ENCODE assay signal across 26 mouse cellular contexts in genomic region chr15:25018937-25019336, GRCm38 (mm10).
DNase-seq lines count a peak whose midpoint lies in the region; ATAC-seq and TF ChIP-seq lines count a peak whose summit lies in the region.
"Had no signal": no experiment of that assay in that cellular context is flagged by ENCODE, and none has a peak within 500 bp of the region (broad histone marks: within the 10 kb centered on the region; RNA-seq: fewer than 3 reads in every experiment).

No protein-coding gene starts in this region.

- no peaks in the 10 kb centered on the region for H3K36me3 ChIP-seq in forebrain, embryonic 15.5 days
- H3K36me3 ChIP-seq in hindbrain, embryonic 14.5 days (replicated peaks; ENCODE audit: control insufficient read depth, insufficient read depth) = no peaks in the 10 kb centered on the region
- H3K36me3 ChIP-seq in midbrain, embryonic 16.5 days (ENCODE audit: control insufficient read depth, insufficient read depth, low read length) = no peaks in the 10 kb centered on the region
- H3K36me3 ChIP-seq: embryonic facial prominence, embryonic 10.5 days; G1E; intestine, embryonic 15.5 days; limb, embryonic 15.5 days; lung, embryonic 15.5 days had no signal

- H3K27ac ChIP-seq in layer of hippocampus, adult 2 months = peak overlapping the region; percentile 92
- H3K27ac ChIP-seq in forebrain, embryonic 15.5 days (replicated peaks) = peak overlapping the region; percentile 76
- peak overlapping the region; percentile 90 for H3K27ac ChIP-seq in hindbrain, embryonic 14.5 days
- H3K27ac ChIP-seq in midbrain, embryonic 16.5 days (ENCODE audit: low read length) = peak overlapping the region; percentile 90
- H3K27ac ChIP-seq: embryonic facial prominence, embryonic 10.5 days; heart, adult 2 months; intestine, embryonic 15.5 days; limb, embryonic 15.5 days; liver, embryonic 14.5 days; lung, embryonic 15.5 days had no signal

- peaks cover 17% of the 10 kb centered on the region for H3K4me1 ChIP-seq in forebrain, embryonic 15.5 days
- peaks cover 24% of the 10 kb centered on the region for H3K4me1 ChIP-seq in hindbrain, embryonic 14.5 days (replicated peaks; ENCODE audit: control insufficient read depth, insufficient read depth, low read length)
- peaks cover 29% of the 10 kb centered on the region for H3K4me1 ChIP-seq in midbrain, embryonic 16.5 days (ENCODE audit: control insufficient read depth, insufficient read depth, low read length)
- H3K4me1 ChIP-seq: intestine, embryonic 15.5 days; limb, embryonic 15.5 days; lung, embryonic 15.5 days; megakaryocyte, embryonic 14.5 days had no signal

- H3K4me2 ChIP-seq in forebrain, embryonic 15.5 days (replicated peaks) = peak overlapping the region; percentile 11
- H3K4me2 ChIP-seq in hindbrain, embryonic 14.5 days (replicated peaks) = peak overlapping the region; percentile 31
- peak overlapping the region; percentile 49; the same call in 1 of the 2 replicates for H3K4me2 ChIP-seq in midbrain, embryonic 16.5 days (ENCODE audit: low read length)
- H3K4me2 ChIP-seq: intestine, embryonic 15.5 days; limb, embryonic 15.5 days; lung, embryonic 15.5 days had no signal

- ATAC-seq in forebrain, embryonic 15.5 days (replicated peaks) = peak; percentile 44; the same call in 1 of the 2 replicates
- no peak for ATAC-seq in hindbrain, embryonic 14.5 days (ENCODE audit: low FRiP score)
- peak; percentile 57; the same call in 1 of the 2 replicates for ATAC-seq in midbrain, embryonic 16.5 days
- ATAC-seq: intestine, embryonic 15.5 days; Patski had no signal

- H3K9me3 ChIP-seq in forebrain, embryonic 15.5 days = no peaks in the 10 kb centered on the region
- H3K9me3 ChIP-seq in hindbrain, embryonic 14.5 days (ENCODE audit: control insufficient read depth, low read length) = no peaks in the 10 kb centered on the region
- no peaks in the 10 kb centered on the region for H3K9me3 ChIP-seq in midbrain, embryonic 16.5 days (replicated peaks; ENCODE audit: control insufficient read depth, low read length, poor library complexity, severe bottlenecking)
- H3K9me3 ChIP-seq: embryonic facial prominence, embryonic 10.5 days; G1E; intestine, embryonic 15.5 days; limb, embryonic 15.5 days; lung, embryonic 15.5 days had no signal

- DNase-seq in layer of hippocampus, adult 2 months (ENCODE audit: low spot score in 2 of 2) = no peak
- no peak for DNase-seq in layer of hippocampus, adult 8-10 months (ENCODE audit: low spot score in 2 of 2)
- DNase-seq in hindbrain, embryonic 14.5 days (ENCODE audit: low spot score) = no peak
- DNase-seq in thymus, adult 18-20 months = no peak
- DNase-seq in cerebellum, postnatal 10 days = no peak
- DNase-seq in gastrocnemius, adult 18-20 months (ENCODE audit: low spot score) = no peak
- DNase-seq: B cell, adult 2 months; cerebellum, adult 11 months; gastrocnemius, postnatal 36 days; heart, adult 2 months; heart, postnatal 4 days; kidney, adult 9 months; kidney, postnatal 14 days; lung, postnatal 36 days; thymus, postnatal 14 days had no signal

- H3K9ac ChIP-seq in forebrain, embryonic 15.5 days (replicated peaks) = no peak overlapping the region
- H3K9ac ChIP-seq in hindbrain, embryonic 14.5 days = peak overlapping the region; percentile 20; the same call in 1 of the 2 replicates
- H3K9ac ChIP-seq in midbrain, embryonic 16.5 days (ENCODE audit: low read depth, low read length) = no peak overlapping the region
- H3K9ac ChIP-seq: intestine, embryonic 15.5 days; limb, embryonic 15.5 days; liver, embryonic 14.5 days; lung, embryonic 15.5 days had no signal

- no peak for TF ChIP-seq CTCF in layer of hippocampus, adult 2 months (conservative IDR thresholded peaks at IDR 0.05)

- H3K27me3 ChIP-seq in forebrain, embryonic 15.5 days = no peaks in the 10 kb centered on the region
- no peaks in the 10 kb centered on the region for H3K27me3 ChIP-seq in hindbrain, embryonic 14.5 days (ENCODE audit: control insufficient read depth, insufficient read depth, low read length)
- H3K27me3 ChIP-seq in midbrain, embryonic 16.5 days (ENCODE audit: control insufficient read depth, insufficient read depth, low read depth, low read length) = no peaks in the 10 kb centered on the region
- H3K27me3 ChIP-seq: CH12.LX; intestine, embryonic 15.5 days; limb, embryonic 15.5 days; lung, embryonic 15.5 days; megakaryocyte, embryonic 14.5 days had no signal

- WGBS in forebrain, embryonic 15.5 days = 76% methylated on average over 3 of the region's 3 CpGs
- 63% methylated on average over 3 of the region's 3 CpGs for WGBS in hindbrain, embryonic 14.5 days
- 68% methylated on average over 3 of the region's 3 CpGs for WGBS in midbrain, embryonic 16.5 days

- peak overlapping the region; percentile 12; the same call in 1 of the 2 replicates for H3K4me3 ChIP-seq in layer of hippocampus, adult 2 months
- no peak overlapping the region for H3K4me3 ChIP-seq in forebrain, embryonic 15.5 days
- H3K4me3 ChIP-seq in hindbrain, embryonic 14.5 days (replicated peaks; ENCODE audit: low read length) = no peak overlapping the region
- H3K4me3 ChIP-seq in midbrain, embryonic 16.5 days (ENCODE audit: low read depth, low read length) = no peak overlapping the region
- H3K4me3 ChIP-seq: embryonic facial prominence, embryonic 10.5 days; heart, adult 2 months; intestine, embryonic 15.5 days; limb, embryonic 15.5 days; lung, embryonic 15.5 days; megakaryocyte, embryonic 14.5 days had no signal
